Mouse (Mus musculus) embryonic fibroblast, embryonic 13.5 days (primary cell): ENCODE data around the gene Rab36. TPM values are rescaled to one million over a fixed set of nuclear protein-coding genes. Genes with fewer than 3 reads are reported as not detected.
A peak's percentile ranks its signal among the peaks of the same experiment; 100 is the strongest.

Source experiments
- H3K27ac ChIP-seq: 2 replicates; pipeline ENCODE4 v1.5.1; 2012; ENCODE audit warnings: low read length, control low read depth, inconsistent platforms; ENCODE audit not compliant: insufficient read depth
- H3K4me1 ChIP-seq: 2 replicates; pipeline ENCODE4 v1.6.1; 2011; ENCODE audit warnings: low read length; ENCODE audit not compliant: control insufficient read depth, insufficient read depth
- H3K4me3 ChIP-seq: 2 replicates; pipeline ENCODE4 v1.5.1; 2011; ENCODE audit warnings: mild to moderate bottlenecking, control low read depth, low read length; ENCODE audit not compliant: insufficient read depth
- CTCF ChIP-seq: IDR thresholded peaks from 2 replicates; pipeline ENCODE4 v1.5.1; 2011; ENCODE audit warnings: mild to moderate bottlenecking, control low read depth, low read length, moderate library complexity, borderline replicate concordance; ENCODE audit not compliant: insufficient read depth
- POLR2A ChIP-seq: IDR thresholded peaks from 2 replicates; pipeline ENCODE4 v1.6.1; 2011; ENCODE audit warnings: low read depth, mild to moderate bottlenecking, control low read depth, low read length, moderate library complexity
- polyA plus RNA-seq: library from polyadenylated mRNA; stranded (reverse); fragments of >200 nt; gene quantifications from 2 replicates; pipeline ENCODE4 v1.2.4, GENCODE M21; 2011; ENCODE audit warnings: low read depth; ENCODE audit not compliant: missing spikeins, insufficient read length

Rab36 gene
- 3.9 and 5.8 TPM in 2 replicates for polyA plus RNA-seq

DNA sequence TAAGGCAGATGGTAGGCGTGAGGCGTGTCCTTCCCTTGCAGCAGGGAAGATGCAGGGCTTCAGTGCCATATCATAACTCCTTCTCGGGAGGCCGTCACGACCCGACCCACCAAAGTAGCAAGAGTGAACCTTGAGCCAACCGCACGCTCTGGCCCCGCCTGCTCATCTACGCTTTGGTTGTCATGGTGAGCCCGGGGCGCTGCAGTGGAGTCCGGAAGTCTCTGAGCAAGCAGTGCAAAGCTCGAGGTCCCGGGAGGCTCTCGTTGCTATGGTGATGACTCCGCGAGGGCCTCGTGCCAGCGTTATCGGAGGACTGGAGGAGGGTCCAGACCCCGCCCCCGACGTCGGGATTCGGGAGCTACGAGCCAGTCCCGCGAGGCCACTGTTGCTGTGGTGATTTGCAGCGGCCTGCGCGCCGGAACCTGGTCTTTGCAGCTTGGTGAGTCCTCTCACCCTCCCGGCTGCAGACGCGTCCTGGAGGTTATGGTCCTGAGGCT is at the start of gene Rab36:
Gene Rab36, plus strand, starts transcription at position 176 of the 497 bp plus-strand sequence.
- Histone ChIP-seq H3K27ac (no peak within 1 kb of the TSS), H3K4me3 (peak within 1 kb of the TSS; percentile 60), H3K4me1 (peaks cover 3% of the 10 kb centered on the region; the same call in 1 of the 2 replicates)
- TF ChIP-seq CTCF (no peak), POLR2A (peak; percentile 64)

DNA sequence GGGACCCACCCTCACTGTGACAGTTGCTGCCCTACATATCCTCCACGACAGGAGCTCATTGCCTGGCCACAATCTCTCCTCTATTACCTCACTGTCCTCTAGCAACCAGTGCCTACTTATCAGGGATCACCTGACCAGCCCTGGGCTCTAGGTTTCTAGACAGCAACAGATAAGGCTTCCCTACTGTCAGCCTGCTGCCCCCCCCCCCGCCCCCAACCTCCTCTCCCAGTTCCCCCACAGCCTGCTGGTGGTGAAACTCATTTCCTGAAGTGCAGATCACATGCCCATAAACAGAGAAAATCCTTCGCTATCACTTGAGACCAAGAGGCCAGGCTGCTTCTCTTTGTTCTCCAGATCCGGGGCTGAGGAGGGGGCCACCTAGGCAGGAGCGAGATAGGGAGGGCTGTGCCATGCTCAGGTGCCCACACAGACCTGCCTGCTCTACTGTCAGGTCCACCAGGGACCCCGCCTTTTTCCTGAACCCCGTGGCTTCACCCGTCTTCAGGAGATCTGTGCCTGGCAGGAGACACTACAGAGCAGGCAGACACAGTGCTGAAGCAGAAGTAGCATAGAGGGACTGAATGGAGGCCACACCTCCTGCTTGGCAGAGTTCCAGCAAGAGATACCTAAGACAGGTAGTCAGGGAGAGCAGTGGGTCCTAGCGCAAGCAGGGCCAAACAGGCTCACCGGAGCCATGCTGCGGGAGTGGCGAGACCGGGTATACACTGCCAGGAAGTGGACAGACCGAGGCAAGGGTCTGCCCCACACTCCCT is 49.0 kb upstream of the Rab36 start:
- no peak for TF ChIP-seq POLR2A
- no peak for TF ChIP-seq CTCF
- Histone ChIP-seq H3K27ac (no peak overlapping the region), H3K4me3 (no peak overlapping the region), H3K4me1 (no peaks in the 10 kb centered on the region)

DNA sequence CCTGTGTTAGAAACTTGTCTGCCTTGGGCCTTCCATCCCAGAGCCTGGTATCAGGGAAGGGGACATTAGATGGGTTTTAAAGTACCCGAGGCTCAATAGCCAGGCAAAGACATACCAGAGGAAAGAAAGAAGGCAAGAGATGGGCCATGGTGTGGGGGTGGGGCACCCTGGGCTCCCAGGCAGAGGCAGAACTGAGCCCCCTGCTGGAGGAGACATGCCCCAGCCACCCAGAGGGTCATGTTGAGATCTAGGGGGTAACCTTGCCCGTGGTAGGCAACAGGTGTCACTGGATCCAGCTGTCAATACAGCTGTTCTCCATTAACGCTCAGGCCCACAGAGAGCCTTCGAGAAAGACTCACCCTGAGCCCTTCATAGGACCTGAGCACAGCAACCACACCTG is 47.0 kb upstream of the Rab36 start:
- TF ChIP-seq CTCF (no peak), POLR2A (no peak)

DNA sequence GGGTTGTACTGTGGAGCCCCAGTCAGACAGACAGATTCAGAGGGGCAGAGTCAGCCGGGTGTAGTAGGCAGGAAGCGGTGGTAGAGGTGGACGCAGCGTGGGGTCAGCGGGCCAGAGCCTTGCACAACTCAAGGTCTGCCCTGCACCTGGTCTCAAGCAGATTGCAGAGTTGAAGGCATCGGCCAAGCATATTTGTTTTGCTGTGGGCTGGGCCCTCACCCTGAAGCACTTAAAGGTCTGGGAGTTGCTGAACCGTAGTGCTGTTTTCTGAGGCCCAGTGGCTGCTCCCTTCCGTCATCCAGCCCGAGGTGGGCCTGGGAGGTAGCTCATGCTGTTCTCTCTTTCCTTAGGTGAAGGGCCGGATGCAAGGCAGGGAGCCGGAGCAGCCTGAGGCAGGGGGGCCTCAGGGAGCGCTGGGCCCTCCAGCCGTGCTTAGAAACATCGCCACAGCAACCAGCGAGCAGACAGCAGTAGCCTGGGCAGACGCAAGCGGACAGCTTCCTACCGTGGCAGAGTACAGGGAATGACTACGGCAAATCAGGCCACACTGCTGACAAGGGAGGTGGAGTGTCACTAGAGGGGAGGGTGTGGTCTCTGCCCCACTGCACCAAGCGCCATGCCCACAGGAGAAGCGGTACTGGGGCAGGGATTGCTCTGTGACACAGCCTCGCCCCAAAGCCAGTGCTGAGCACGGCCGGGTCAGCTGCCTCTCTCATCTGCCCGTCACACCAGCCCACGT is 46.1 kb upstream of the Rab36 start:
- Histone ChIP-seq H3K4me3 (no peak overlapping the region), H3K27ac (no peak overlapping the region), H3K4me1 (no peaks in the 10 kb centered on the region)
- no peak for TF ChIP-seq POLR2A

More for the DNA sequence above, 47.0 kb upstream of the Rab36 start:
- Histone ChIP-seq H3K4me3 (no peak overlapping the region), H3K27ac (no peak overlapping the region), H3K4me1 (no peaks in the 10 kb centered on the region)

DNA sequence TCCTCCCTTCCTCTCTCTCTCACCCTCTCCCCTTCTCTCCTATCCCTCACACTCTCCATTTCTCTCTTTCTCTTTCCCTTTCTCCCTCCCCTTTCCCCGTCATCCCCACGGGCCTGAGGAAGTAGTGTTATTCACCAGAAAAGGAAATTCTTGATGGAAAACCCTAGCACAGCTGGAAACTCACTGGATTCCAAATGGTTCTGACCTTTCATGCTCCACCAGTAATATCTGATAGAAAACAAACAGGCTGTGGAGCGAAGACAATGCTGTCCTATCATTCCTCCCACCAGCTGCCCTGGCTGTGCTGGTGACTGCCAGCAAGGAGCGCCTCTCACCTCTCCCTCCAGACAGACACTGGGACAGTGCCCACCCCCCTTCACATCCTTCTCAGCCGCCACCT is 42.0 kb upstream of the Rab36 start:
- no peaks in the 10 kb centered on the region for H3K4me1 ChIP-seq
- no peak for TF ChIP-seq POLR2A
- TF ChIP-seq CTCF, result no peak
- no peak overlapping the region for H3K27ac ChIP-seq
- no peak overlapping the region for H3K4me3 ChIP-seq

DNA sequence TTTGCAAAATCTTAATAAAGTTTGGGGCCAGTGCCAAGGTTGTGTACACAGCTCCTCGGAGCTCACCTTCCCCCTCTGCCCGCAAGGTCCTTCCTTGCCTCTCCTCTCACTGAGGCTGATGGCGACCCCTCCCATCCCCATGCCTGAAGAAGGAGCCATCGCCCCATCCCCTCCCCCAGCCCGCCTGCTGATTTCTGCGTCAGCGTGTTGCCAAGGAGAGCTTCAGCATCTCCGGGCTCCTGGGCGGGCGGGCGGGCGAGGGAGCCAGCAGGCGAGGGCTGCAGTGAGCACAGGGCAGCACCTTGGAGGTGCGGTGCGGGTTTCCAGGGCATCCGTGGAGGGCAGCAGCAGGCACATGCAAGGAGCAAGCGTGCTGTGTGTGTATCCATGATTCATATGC is 41.5 kb upstream of the Rab36 start:
- H3K4me3 ChIP-seq, result no peak overlapping the region
- no peaks in the 10 kb centered on the region for H3K4me1 ChIP-seq
- no peak overlapping the region for H3K27ac ChIP-seq
- TF ChIP-seq POLR2A, result no peak
- TF ChIP-seq CTCF, result no peak

DNA sequence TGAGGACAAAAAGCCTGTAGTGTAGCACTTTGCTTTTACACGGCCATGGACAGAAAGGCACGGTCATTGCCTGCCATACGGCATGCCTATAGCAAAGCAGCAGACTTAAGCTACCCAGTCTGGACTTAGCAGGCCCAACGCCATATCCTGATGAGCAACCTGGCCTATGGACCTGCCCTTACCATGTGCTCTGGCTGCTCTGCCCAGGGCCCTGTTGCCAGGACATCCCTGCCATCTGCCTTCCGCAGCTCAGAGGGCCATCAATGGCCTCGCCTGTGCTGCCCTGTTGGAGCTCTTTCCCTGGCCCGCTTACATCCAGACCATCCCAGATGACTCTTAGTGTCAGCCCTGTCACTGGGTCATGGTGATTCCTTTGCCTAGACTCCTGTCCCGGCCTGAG is 35.5 kb upstream of the Rab36 start:
- TF ChIP-seq POLR2A, result no peak
- TF ChIP-seq CTCF, result no peak

DNA sequence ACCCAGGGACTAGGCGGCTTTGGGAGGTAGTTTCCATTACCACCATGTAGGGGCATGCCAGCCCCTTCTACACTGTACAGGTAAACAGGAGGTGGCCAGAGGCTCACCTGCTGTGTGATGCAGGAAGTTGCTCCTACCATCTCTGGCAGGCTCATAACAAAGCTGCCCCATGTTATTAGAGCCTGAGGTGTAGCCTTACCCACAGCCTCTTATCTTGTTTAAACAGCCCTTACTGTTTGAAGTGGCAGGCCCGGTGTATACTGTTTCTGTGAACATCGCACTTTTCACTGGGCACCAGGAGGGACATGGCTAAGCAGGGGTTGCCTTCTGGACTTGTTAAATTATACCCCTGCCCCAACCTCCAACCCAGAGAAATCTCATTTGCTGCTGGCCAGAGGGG is 32.8 kb upstream of the Rab36 start:
- H3K4me3 ChIP-seq, result no peak overlapping the region
- no peak for TF ChIP-seq POLR2A
- TF ChIP-seq CTCF, result no peak
- H3K4me1 ChIP-seq, result no peaks in the 10 kb centered on the region
- no peak overlapping the region for H3K27ac ChIP-seq

More for the DNA sequence above, 35.5 kb upstream of the Rab36 start:
- Histone ChIP-seq H3K27ac (no peak overlapping the region), H3K4me3 (no peak overlapping the region), H3K4me1 (no peaks in the 10 kb centered on the region)

DNA sequence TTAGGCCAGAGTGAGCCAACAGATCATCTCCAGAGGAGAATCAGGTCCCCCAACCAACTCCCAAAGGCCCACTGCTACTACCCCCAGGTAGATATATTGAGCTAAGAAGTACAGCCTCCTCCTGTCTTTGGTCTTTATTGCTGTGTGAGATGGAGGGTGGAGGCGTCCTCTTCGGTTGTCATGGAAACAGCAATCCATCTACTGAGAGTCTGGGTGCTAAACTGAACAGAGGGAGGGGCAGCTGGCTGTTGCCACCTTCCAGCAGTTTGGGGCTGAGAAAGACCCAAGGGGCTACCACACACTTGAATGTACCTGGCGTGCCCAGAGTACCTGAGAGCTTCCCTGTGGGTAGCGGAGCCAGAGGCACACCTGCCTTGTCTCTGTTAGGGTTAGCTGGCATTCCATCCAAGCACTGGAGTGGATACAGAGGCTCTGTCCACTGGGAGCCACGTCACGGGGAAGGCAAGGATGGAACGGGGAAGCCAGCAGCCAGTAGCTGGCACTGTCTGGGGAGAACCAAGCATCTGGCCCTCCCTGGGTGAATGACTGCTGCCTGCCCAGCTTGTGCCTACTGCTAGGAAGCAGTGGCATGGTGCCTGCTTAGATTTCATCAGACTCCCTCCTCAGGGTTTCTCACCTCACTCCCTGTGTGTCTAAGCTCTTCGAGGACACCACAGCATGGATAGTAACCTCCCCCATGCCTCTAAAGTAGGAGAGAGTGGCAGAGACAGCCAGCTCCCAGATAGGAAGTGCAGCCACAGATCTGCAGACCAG is 29.8 kb upstream of the Rab36 start:
- no peaks in the 10 kb centered on the region for H3K4me1 ChIP-seq
- H3K4me3 ChIP-seq, result no peak overlapping the region
- no peak for TF ChIP-seq CTCF
- TF ChIP-seq POLR2A, result no peak
- H3K27ac ChIP-seq, result no peak overlapping the region
